ENCODE assay signal across 20 mouse cellular contexts in genomic region chr10:4694336-4694865, GRCm38 (mm10).
DNase-seq lines count a peak whose midpoint lies in the region.
"Had no signal": no experiment of that assay in that cellular context is flagged by ENCODE, and none has a peak within 500 bp of the region (broad histone marks: within the 10 kb centered on the region; RNA-seq: fewer than 3 reads in every experiment).

No protein-coding gene starts in this region.

- peak; percentile 90 for DNase-seq in heart, adult 11 months
- no peak for DNase-seq in heart, postnatal 4 days
- DNase-seq in 3T3-L1 (ENCODE audit: low read depth, low spot score): peak; percentile 53
- peak; percentile 57 for DNase-seq in embryo, embryonic 10 days (ENCODE audit: low spot score)
- peak; percentile 46 for DNase-seq in forelimb bud, embryonic 11.5 days (ENCODE audit: low read depth, low spot score)
- no peak for DNase-seq in retina, postnatal 1 day
- no peak for DNase-seq in spleen, postnatal 14 days (ENCODE audit: low spot score in 2 of 2)
- DNase-seq in layer of hippocampus, postnatal 10 days (ENCODE audit: low spot score in 2 of 2): no peak
- DNase-seq: adrenal gland, postnatal 25 days; cerebellum, adult 11-12 months; cerebellum, adult 9-11 months; gastrocnemius, adult 2 months; heart, postnatal 14 days; kidney, postnatal 25 days; layer of hippocampus, postnatal 36 days; lung, postnatal 36 days; right cerebral cortex, adult 18-20 months; spleen, adult 18-20 months; thymus, adult 18-20 months; thymus, postnatal 4 days had no signal

Comparison
In these comparisons a context has a peak if more than half of its experiments do, and no peak if none do; other contexts are left out.
1. DNase-seq: peak in heart, adult 11 months (single experiment), 3T3-L1 (single experiment), embryo, embryonic 10 days (single experiment) and forelimb bud, embryonic 11.5 days (single experiment); none in heart, postnatal 4 days (single experiment), retina, postnatal 1 day (single experiment), spleen, postnatal 14 days (0 of 2) and layer of hippocampus, postnatal 10 days (0 of 2).